Mouse (Mus musculus) kidney, embryonic 14.5 days (tissue): ENCODE measurements around the gene Xxylt1. TPM values are rescaled to one million over a fixed set of nuclear protein-coding genes. Genes with fewer than 3 reads are reported as not detected.

Experiments
- ATAC-seq: fragments of 200-750 bp; cut with Nextera tagmentation; 2 replicates; pipeline ENCODE4 v1.8.0; 2017; ENCODE audit warnings: moderate number of reproducible peaks, mild to moderate bottlenecking, moderate TSS enrichment, moderate library complexity; ENCODE audit not compliant: low FRiP score, low TSS enrichment
- H3K27ac ChIP-seq: fragments of 300-500 bp; sonication (generic); 2 replicates; pipeline ENCODE4 v1.5.1; 2014; ENCODE audit warnings: low read depth, mild to moderate bottlenecking, low read length, moderate library complexity, mixed read lengths
- H3K27me3 ChIP-seq: fragments of 300-500 bp; sonication (generic); 2 replicates; pipeline ENCODE4 v1.6.1; 2014; ENCODE audit warnings: mild to moderate bottlenecking, low read length; ENCODE audit not compliant: control insufficient read depth, insufficient read depth
- H3K36me3 ChIP-seq: fragments of 300-500 bp; sonication (generic); 2 replicates; pipeline ENCODE4 v1.6.1; 2014; ENCODE audit warnings: low read length, mixed read lengths; ENCODE audit not compliant: control insufficient read depth, insufficient read depth
- H3K4me1 ChIP-seq: fragments of 300-500 bp; sonication (generic); 2 replicates; pipeline ENCODE4 v1.6.1; 2014; ENCODE audit warnings: low read length, mixed read lengths; ENCODE audit not compliant: control insufficient read depth, insufficient read depth
- H3K4me2 ChIP-seq: fragments of 300-500 bp; sonication (generic); replicated peaks from 2 replicates; pipeline ENCODE4 v1.6.1; 2014; ENCODE audit warnings: low read depth, mild to moderate bottlenecking, low read length
- H3K4me3 ChIP-seq: fragments of 300-500 bp; sonication (generic); 2 replicates; pipeline ENCODE4 v1.5.1; 2014; ENCODE audit warnings: mild to moderate bottlenecking, low read length
- H3K9ac ChIP-seq: fragments of 300-500 bp; sonication (generic); 2 replicates; pipeline ENCODE4 v1.6.1; 2014; ENCODE audit warnings: low read depth, mild to moderate bottlenecking, low read length, moderate library complexity
- H3K9me3 ChIP-seq: fragments of 300-500 bp; sonication (generic); 2 replicates; pipeline ENCODE4 v1.6.1; 2016; ENCODE audit warnings: low read length; ENCODE audit not compliant: control insufficient read depth
- WGBS: fragments of 180-500 bp; shearing (Covaris S2); extraction: QIAGEN DNeasy Blood & Tissue Kit; methylation state at CpG from one replicate; pipeline ENCODE4 v1.1.7; 2014; 5-methylcytosine and 5-hydroxymethylcytosine counted together
- polyA plus RNA-seq: library from polyadenylated mRNA; unstranded; fragments of >200 nt; fragmentation: Nextera tagmentation; extraction: Ambion mirVana; gene quantifications from 2 replicates; pipeline ENCODE4 v1.2.1, GENCODE M21; 2014

The Xxylt1 gene
- 16.0 and 28.6 TPM in 2 replicates for polyA plus RNA-seq

- ATAC-seq = peak; percentile 99
- 0 out of 2 replicates have a peak, but pooled peaks cover 7% of the 10 kb centered on the region for H3K36me3 ChIP-seq
- H3K9ac ChIP-seq = peak within 1 kb of the TSS; percentile 78
- no peaks in the 10 kb centered on the region for H3K27me3 ChIP-seq
- peak within 1 kb of the TSS; percentile 89 for H3K4me2 ChIP-seq
- H3K4me1 ChIP-seq = peaks cover 11% of the 10 kb centered on the region
- no peaks in the 10 kb centered on the region for H3K9me3 ChIP-seq
- under 1% methylated on average over 42 of the region's 54 CpGs for WGBS
- peak within 1 kb of the TSS; percentile 76 for H3K4me3 ChIP-seq
- peak within 1 kb of the TSS; percentile 77 for H3K27ac ChIP-seq
Measured at GRCm38 (mm10) chr16:31081125-31081664, at the start of gene Xxylt1. Gene Xxylt1 (minus strand): TSS chr16:31081432.

DNA sequence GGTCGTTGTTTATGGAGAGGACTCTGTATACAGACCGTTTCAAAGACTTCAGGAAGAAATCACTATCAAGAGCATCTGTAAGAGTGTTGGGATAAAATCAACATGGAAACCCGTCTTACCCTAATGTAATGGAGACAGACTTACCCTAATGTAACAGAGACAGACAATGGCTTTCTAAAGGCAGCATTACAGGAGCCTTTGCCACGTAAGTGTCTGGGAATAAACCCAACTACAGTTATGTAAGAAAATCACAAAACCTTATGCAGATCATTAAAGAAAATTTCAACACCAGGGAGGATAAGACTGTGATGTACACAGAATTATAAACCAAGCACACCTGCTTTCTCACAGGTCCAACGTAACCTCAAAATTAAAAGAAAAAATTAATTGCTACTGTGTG is 46.9 kb upstream of the Xxylt1 start:
- ATAC-seq = no peak
- Histone ChIP-seq H3K27me3 (no peaks in the 10 kb centered on the region), H3K36me3 (peaks cover 10% of the 10 kb centered on the region; the same call in 1 of the 2 replicates), H3K9ac (no peak overlapping the region), H3K27ac (no peak overlapping the region), H3K4me2 (no peak overlapping the region), H3K4me3 (no peak overlapping the region), H3K9me3 (no peaks in the 10 kb centered on the region), H3K4me1 (no peaks in the 10 kb centered on the region)
- WGBS = 88% methylated on average over 5 of the region's 5 CpGs

- Histone ChIP-seq H3K4me2 (no peak overlapping the region), H3K27ac (no peak overlapping the region), H3K4me3 (no peak overlapping the region), H3K4me1 (no peaks in the 10 kb centered on the region), H3K9ac (no peak overlapping the region), H3K9me3 (no peaks in the 10 kb centered on the region), H3K36me3 (peaks cover 15% of the 10 kb centered on the region; the same call in 1 of the 2 replicates), H3K27me3 (no peaks in the 10 kb centered on the region)
- 66% methylated on average over 5 of the region's 5 CpGs for WGBS
- no peak for ATAC-seq
Measured at GRCm38 (mm10) chr16:31124991-31125390, 43.8 kb upstream of the Xxylt1 start.

DNA sequence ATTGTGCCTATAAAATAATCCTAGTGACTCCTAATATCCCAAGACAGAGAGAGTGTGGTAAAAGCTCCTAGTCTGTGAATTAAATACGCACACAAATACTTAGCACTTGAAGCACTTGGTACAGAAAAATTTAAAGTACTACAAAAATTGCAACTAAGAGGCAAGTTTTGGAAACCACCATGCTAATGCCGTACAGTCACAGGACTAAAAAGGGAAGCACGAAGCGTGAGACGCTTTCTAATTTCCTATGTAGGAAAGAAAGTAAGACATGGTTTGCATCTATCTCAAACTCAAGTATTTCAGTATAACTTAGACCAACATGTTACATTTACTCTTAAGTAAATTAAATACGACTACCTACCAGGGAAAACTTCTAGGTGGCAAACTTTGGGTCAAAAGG is 40.4 kb upstream of the Xxylt1 start:
- 94% methylated on average over 6 of the region's 6 CpGs for WGBS
- no peak overlapping the region for H3K4me2 ChIP-seq
- H3K4me1 ChIP-seq = no peaks in the 10 kb centered on the region
- H3K27me3 ChIP-seq = no peaks in the 10 kb centered on the region
- H3K9ac ChIP-seq = no peak overlapping the region
- H3K27ac ChIP-seq = no peak overlapping the region
- peaks cover 9% of the 10 kb centered on the region; the same call in 1 of the 2 replicates for H3K36me3 ChIP-seq
- no peak for ATAC-seq
- H3K4me3 ChIP-seq = no peak overlapping the region
- no peaks in the 10 kb centered on the region for H3K9me3 ChIP-seq

DNA sequence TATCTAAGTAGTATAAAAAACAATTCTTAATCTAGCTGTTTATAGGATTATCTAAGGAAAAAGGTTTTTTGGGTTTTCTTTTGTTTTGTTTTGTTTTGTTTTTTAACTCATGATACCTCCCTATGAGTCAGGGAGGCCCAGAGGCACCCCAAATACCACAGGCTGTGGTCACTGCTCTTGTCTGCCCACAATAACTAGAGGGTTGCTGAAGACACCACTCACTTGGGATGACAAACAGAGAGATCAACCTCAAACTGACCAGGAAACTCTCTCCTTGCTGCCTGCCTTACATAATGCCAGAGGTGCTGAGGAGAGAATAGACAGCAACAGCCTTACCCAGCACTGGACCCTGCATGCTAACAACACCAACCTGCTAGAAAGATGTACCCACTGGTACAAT is 32.4 kb upstream of the Xxylt1 start:
- Histone ChIP-seq H3K9ac (no peak overlapping the region), H3K36me3 (peaks cover 31% of the 10 kb centered on the region), H3K4me2 (no peak overlapping the region), H3K4me3 (no peak overlapping the region), H3K27ac (no peak overlapping the region), H3K27me3 (no peaks in the 10 kb centered on the region), H3K9me3 (peaks cover 4% of the 10 kb centered on the region; the same call in 1 of the 2 replicates), H3K4me1 (no peaks in the 10 kb centered on the region)
- ATAC-seq = no peak

- Histone ChIP-seq H3K36me3 (peaks cover 46% of the 10 kb centered on the region), H3K4me2 (no peak overlapping the region), H3K27me3 (no peaks in the 10 kb centered on the region), H3K27ac (no peak overlapping the region), H3K4me1 (no peaks in the 10 kb centered on the region), H3K9me3 (no peaks in the 10 kb centered on the region), H3K9ac (no peak overlapping the region), H3K4me3 (no peak overlapping the region)
- no peak for ATAC-seq
- 92% methylated on average over 2 of the region's 2 CpGs for WGBS
Measured at GRCm38 (mm10) chr16:31101352-31101751, 20.1 kb upstream of the Xxylt1 start.

- no peaks in the 10 kb centered on the region for H3K27me3 ChIP-seq
- H3K4me3 ChIP-seq = no peak overlapping the region
- no peaks in the 10 kb centered on the region for H3K9me3 ChIP-seq
- WGBS = 86% methylated on average over 1 of the region's 1 CpGs
- no peak overlapping the region for H3K27ac ChIP-seq
- ATAC-seq = no peak
- H3K4me2 ChIP-seq = no peak overlapping the region
- H3K36me3 ChIP-seq = peaks cover 36% of the 10 kb centered on the region
- H3K9ac ChIP-seq = no peak overlapping the region
- no peaks in the 10 kb centered on the region for H3K4me1 ChIP-seq
Measured at GRCm38 (mm10) chr16:31099906-31100305, 18.7 kb upstream of the Xxylt1 start.

DNA sequence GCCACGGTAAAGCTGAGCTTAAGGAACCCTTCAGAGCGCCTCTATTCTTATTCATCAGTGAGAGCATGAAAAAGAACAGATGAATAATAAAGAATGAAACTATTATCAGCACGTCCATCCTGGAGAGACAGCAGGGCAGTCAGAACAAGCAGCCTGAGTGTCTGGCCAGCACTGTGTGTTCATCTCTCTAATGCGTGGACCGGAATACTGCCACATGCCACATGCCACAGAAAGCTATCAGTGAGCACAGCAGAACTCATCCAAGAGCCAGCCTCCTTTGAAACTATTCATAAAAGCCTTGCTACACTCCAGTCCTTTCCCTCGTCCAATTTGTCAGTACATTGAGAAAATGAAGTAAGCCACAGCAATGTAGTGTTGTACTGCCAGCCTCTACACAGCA is 12.8 kb upstream of the Xxylt1 start:
- H3K36me3 ChIP-seq = peaks cover 4% of the 10 kb centered on the region; the same call in 1 of the 2 replicates
- H3K9me3 ChIP-seq = no peaks in the 10 kb centered on the region
- H3K27ac ChIP-seq = no peak overlapping the region
- no peak overlapping the region for H3K9ac ChIP-seq
- H3K4me1 ChIP-seq = no peaks in the 10 kb centered on the region
- H3K4me3 ChIP-seq = no peak overlapping the region
- no peak overlapping the region for H3K4me2 ChIP-seq
- no peak for ATAC-seq
- 90% methylated on average over 6 of the region's 6 CpGs for WGBS
- no peaks in the 10 kb centered on the region for H3K27me3 ChIP-seq

GRCm38 (mm10) chr16:31093186-31093585 is 12.0 kb upstream of the Xxylt1 start:
- WGBS = 76% methylated on average over 9 of the region's 9 CpGs
- H3K36me3 ChIP-seq = peaks cover 1% of the 10 kb centered on the region; the same call in 1 of the 2 replicates
- no peak overlapping the region for H3K4me3 ChIP-seq
- H3K4me2 ChIP-seq = no peak overlapping the region
- H3K4me1 ChIP-seq = no peaks in the 10 kb centered on the region
- H3K27me3 ChIP-seq = no peaks in the 10 kb centered on the region
- no peak for ATAC-seq
- no peaks in the 10 kb centered on the region for H3K9me3 ChIP-seq
- H3K27ac ChIP-seq = no peak overlapping the region
- H3K9ac ChIP-seq = no peak overlapping the region
